Mouse (Mus musculus) A20 (cell line): ENCODE measurements around the gene Zfhx3.

Experiments
- DNase-seq: peaks from one replicate; pipeline ENCODE4 v3.0.0-alpha.2; 2011; ENCODE audit warnings: low read depth, low spot score

Gene Zfhx3

GRCm38 (mm10) chr8:108716291-108716811 lies 773.9 kb downstream of the Zfhx3 start:
- no peak for DNase-seq

GRCm38 (mm10) chr8:108717545-108717944 lies 775.1 kb downstream of the Zfhx3 start:
- DNase-seq, result no peak

GRCm38 (mm10) chr8:108718031-108718430 lies 775.6 kb downstream of the Zfhx3 start:
- no peak for DNase-seq

- DNase-seq, result no peak
These were observed 778.4 kb downstream of the Zfhx3 start for GRCm38 (mm10) chr8:108720840-108721239.

GRCm38 (mm10) chr8:108722671-108723513 lies 780.4 kb downstream of the Zfhx3 start:
- DNase-seq, result no peak

- no peak for DNase-seq
These were observed 781.2 kb downstream of the Zfhx3 start for GRCm38 (mm10) chr8:108723636-108724035.

GRCm38 (mm10) chr8:108724818-108725506 lies 782.5 kb downstream of the Zfhx3 start:
- no peak for DNase-seq

GRCm38 (mm10) chr8:108725631-108726030 lies 783.2 kb downstream of the Zfhx3 start:
- no peak for DNase-seq

- DNase-seq, result no peak
These were observed 784.2 kb downstream of the Zfhx3 start for GRCm38 (mm10) chr8:108726541-108727241.

GRCm38 (mm10) chr8:108729169-108729568 lies 786.7 kb downstream of the Zfhx3 start:
- no peak for DNase-seq

GRCm38 (mm10) chr8:108729667-108730329 lies 787.4 kb downstream of the Zfhx3 start:
- DNase-seq, result no peak

GRCm38 (mm10) chr8:108730907-108731440 lies 788.5 kb downstream of the Zfhx3 start:
- no peak for DNase-seq

GRCm38 (mm10) chr8:108732500-108732899 lies 790.1 kb downstream of the Zfhx3 start:
- DNase-seq, result no peak

- DNase-seq, result no peak
These were observed 790.9 kb downstream of the Zfhx3 start for GRCm38 (mm10) chr8:108733385-108733784.

- DNase-seq, result no peak
These were observed 794.0 kb downstream of the Zfhx3 start for GRCm38 (mm10) chr8:108736442-108736841.

GRCm38 (mm10) chr8:108738179-108738578 lies 795.7 kb downstream of the Zfhx3 start:
- DNase-seq, result no peak

GRCm38 (mm10) chr8:108739517-108739916 lies 797.1 kb downstream of the Zfhx3 start:
- DNase-seq, result no peak

- no peak for DNase-seq
These were observed 798.0 kb downstream of the Zfhx3 start for GRCm38 (mm10) chr8:108740443-108740842.

- no peak for DNase-seq
These were observed 799.2 kb downstream of the Zfhx3 start for GRCm38 (mm10) chr8:108741651-108742050.

GRCm38 (mm10) chr8:108742465-108742864 lies 800.0 kb downstream of the Zfhx3 start:
- DNase-seq, result no peak

- DNase-seq, result no peak
These were observed 800.8 kb downstream of the Zfhx3 start for GRCm38 (mm10) chr8:108743238-108743637.
